Mouse (Mus musculus) NIH3T3 (cell line): ENCODE results near the gene Plekha7.
"Not testable (repeated sequence)": the region's sequence is repeated elsewhere in the genome, so short reads cannot be mapped to it uniquely, and the experiment has no call there.

ENCODE experiments used
- DNase-seq: peaks from one replicate; pipeline ENCODE4 v3.0.0-alpha.2; 2012; ENCODE audit warnings: low read depth

Gene Plekha7

DNA sequence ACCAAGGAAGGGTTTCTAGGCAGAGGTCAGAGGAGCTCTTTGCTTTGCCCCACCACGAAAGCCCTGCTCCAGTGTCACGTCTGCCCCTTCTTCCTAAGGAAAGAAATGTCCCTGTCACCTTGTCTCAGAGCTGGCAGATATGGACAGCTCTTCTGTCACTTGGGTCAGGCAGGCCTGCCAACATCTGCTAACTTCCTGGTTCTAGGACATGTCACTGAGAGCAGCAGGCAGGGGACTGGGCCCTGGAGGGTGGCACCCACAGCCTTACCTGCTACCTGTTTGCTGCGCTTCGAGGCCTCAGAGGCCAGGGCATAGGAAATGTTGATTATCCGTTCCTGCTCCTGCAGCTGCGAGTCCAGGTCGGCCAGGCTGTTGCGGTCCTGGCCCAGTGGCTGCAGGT, 179.9 kb downstream of the Plekha7 start:
- DNase-seq: no peak

DNA sequence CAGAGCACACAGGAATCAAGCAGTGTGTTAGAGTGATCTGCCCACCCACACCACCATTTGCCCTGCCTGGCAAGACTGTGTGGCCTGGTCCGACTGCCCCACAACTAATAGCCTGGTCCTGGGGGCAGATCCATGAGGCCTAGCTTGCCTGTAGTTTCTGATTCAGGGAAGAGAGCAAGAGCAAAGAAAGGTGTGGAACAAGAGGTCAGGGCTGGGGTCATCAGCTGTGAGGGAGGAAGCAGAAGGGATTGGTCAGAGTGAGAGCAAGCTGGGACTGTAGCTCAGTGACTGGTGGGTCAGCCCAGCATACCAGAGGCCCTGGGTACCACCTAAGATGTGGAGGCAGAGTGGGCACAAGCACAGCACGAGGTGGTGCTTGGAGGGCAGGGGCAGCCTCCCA, 181.1 kb downstream of the Plekha7 start:
- no peak for DNase-seq

DNA sequence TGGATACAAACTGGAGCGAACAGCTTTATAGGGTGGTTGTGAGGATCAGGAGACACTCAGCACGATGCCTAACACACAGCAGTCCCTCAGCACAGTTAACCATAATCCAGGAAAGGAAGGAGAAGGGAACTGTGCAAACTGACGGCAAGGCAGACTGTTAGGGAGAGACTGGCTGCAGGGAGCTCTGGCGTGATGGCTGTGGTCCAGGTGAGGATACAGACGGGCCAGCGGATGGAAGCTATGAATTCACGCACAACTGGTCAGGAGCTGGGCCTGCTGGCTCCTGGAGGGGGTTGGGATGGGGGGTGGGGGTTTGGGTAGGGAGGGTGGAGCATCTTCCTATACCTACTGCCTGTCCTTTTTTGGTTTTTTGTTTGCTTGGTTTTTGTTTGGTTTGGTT, 182.5 kb downstream of the Plekha7 start:
- DNase-seq: no peak

DNA sequence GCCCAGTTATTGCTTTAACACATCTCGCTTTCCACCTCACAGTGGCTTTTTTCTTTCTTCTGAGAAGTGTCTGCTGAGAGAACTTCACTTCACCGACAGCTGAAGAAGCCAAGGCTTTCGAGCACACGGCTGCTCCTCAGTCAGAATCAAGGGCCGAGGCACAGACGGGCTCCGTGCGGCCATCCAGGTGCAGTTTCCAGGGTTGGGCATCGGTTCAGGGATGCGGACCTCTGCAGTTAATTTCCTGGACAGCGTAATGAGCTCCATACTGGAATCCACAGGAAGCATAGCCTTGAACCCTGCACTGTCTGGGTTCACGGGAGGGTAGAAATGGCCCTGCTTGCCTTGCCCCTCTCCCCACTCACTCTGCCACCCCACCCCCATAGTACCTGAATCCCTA, 184.1 kb downstream of the Plekha7 start:
- DNase-seq: no peak

DNA sequence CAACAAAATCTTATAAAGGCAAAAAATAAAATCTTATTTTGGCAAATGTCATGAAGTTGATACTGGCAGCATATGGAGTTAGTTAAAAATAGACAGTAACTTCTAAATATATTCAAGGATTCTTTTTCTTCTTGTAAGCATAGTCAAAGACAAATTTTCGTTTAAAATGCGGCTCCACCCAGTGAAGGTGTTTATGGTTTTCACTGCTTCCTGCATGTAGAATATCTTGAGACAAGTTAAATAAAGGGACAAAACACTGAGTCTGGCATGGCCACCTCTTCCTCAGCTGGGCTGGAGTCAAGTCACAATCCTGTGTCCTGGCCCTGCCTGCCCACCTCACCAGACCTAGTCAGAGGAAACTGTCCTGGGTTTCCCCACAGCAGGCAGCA, 184.6 kb downstream of the Plekha7 start:
- DNase-seq: no peak

DNA sequence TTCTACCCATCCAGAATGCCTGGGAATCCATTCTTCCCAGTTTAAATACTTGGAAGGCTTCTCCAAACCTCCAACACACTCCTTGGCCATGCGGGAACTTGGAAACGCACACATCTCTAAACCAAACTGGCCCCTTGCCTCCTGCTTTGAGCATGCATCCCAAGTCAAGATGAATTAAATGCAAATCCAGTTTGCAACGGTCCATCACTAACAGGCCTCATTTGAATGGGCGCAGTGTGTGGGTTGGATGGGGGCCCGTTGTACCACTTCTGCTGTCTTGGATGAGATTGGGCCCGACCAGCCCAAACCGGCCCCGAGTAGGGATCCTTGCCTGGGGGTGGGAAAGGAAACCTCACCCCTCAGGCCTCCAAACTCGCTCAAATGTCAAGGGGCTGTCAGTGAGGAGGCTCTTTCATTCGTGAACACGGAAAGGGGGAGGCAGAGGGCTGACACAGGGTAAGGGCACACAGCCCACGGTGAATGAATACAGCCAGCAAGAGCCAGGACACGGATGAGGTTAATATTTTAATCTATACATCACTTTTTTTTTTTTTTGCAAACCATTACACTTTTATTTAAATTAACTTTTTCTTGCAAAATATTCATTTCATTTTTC, 185.1 kb downstream of the Plekha7 start:
- DNase-seq: no peak

DNA sequence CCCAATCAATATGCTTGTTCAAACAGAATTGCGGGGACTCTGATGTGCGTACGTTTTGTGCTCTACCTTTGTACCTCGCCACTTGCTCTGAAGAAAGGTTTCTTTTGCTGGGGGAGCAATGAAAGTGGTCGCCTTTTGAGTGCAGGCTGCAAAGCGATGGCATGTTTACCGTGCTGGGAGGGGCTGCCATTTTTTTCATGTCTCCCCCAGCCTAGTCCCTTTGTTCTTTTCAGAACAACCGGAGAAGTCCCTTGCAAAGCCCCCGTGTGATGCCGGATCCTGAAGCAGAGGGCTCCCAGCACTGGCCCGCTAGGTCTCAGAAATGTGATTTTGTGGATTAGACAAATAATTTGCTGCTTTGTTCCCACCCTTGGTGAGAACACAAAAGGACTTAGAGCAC, 187.0 kb downstream of the Plekha7 start:
- DNase-seq: no peak

DNA sequence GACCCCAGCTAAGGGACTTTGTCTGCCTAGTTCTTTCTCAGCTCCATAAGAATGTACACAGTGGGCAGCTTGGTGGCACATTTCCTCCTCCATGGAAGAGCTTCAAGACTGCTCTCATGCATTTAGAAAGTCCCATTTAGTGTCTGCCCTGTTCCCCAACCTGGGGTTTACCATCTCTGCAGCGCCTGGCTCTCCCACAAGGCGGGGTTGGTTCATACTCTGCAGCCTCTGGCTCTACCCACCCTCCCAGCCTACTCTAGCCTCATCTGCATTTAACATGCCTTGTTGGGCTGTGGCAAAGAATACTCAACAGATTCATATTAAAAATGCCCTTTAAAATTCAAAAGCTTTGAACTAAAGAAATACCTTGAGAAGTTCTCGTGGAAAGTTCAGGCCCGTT, 187.4 kb downstream of the Plekha7 start:
- no peak for DNase-seq

DNA sequence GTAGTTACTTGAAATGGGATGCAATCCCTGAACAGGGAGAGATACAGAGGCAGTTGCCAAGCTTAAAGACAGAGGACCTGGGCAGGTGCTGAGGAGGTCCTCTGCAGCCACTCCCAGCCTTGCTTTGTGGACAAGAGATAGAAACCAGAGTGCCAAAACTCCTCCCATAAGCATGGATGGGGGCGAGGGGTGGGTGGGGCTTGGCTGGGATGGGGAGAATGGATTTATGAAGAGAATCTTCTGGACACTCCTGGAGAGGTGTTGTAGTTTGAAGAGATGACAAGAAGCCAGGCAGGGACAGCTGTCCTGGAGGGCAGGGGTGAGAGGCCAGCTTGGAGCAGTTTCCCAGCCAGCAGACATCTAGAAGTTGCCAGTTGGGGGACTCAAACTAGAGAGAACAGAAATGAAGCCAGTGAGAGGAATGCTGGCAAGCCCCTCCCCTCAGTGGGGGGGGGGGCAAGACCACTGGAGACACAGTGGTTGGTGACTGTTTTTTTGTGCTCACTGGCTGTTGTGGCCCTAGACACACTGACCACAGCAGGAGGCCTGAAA, 188.8 kb downstream of the Plekha7 start:
- DNase-seq: no peak

DNA sequence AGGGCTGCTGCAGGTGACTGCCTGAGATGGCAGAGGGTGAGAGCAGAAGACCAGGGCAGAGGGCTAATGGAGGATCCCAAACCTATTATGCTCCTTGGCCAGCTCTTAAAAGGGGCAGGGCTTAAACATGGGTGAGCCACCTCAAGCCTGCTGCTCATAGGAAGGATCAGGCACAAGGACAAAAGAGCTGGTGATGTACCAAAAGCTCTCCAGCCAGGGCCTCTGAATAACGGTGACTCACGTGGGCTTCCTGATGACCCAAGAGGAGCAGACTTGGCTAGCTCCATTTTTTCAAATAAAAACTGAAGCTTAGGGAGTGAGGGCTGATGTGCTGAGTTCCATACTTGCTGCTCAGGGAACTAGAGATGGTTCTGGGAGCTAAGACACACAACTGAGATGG, 192.2 kb downstream of the Plekha7 start:
- peak; percentile 27 for DNase-seq

DNA sequence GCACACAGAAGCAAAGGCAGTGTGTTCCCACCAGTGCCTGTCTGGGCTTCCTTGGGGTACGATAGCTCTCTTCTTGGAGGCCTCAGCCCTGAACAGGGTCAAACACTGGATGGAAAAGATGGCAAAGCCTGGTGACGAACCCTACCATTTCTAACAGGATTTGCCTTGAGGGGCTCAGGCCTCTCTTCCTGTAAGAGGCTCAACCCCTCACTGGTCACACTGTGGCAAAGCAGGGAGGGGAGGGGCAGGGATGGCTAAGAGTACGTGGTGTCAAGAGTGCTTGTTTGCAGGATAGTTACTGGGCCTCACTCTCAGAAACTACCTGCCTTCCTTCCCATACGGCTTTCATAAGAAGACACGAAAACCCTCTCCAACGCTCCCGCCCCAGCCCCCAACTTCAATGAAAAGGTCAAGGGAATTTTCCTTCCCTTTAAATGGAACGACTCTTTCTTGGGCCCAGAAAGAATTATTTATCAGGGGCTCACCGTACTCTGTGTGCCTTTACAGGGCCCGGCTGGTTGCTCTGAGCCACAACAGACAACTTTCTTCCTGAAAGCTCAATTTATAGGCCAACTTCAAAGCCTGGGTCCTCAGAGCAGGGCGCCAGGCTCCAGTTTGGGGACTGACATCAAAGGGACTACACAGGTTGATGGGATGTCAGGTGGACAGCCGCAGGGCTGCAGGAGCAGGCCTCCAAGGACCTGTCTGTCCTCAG, 192.8 kb downstream of the Plekha7 start:
- DNase-seq: no peak

DNA sequence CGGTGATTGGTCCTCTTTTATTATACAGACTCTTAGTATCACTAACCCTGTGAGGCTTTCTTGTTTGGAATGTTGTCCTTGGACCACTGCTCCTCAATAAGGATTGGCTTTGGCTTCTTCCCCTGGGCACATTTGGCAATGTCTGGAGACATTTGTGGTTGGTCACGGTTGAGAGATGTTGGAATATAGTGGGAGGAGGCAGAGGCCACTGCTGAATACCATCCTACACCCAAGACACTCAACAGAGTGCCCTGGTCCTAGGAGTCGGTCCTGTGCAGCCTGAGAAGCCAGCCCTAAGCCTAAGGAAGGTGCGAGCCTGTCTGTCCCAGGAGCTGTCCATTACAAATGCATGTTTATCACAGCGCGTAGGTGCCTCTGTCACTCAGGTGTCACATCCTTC, 196.6 kb downstream of the Plekha7 start:
- DNase-seq: no peak

DNA sequence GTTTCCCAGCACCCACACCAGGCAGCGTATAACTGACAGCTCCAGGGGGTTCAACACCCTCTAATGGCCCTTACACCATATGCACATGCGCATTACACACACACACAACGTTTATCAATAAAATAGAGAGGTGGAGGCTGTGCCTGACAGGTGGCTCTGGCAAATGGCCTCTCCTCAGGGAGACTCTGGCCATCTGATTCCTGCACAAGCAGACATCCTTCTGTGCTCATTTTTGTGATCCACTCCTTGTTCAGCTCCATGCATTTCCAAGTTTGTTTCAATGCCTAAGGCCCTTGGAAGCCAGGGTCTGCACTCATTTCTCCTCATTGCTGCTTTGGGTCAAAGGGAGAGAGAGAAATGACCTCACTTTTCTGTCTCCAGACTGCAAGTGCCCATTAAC, 197.5 kb downstream of the Plekha7 start:
- DNase-seq: no peak

DNA sequence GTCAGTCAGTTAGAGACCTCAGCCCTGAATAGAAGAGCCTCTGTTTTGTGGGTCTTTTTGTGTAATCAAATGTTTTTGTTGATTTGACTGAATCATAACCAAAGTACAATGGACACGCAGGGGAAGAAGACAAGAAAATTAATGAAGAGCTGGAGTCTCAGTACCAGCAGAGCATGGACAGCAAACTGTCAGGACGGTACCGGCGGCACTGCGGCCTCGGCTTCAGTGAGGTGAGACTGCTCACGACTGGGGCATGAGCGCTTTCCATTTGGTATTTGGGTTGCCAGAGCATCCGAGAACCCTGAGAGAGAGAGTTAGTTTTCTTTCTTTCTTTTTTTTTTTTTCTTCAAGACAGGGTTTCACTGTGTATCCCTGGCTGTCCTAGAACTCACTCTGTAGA, 205.1 kb downstream of the Plekha7 start:
- no peak for DNase-seq

DNA sequence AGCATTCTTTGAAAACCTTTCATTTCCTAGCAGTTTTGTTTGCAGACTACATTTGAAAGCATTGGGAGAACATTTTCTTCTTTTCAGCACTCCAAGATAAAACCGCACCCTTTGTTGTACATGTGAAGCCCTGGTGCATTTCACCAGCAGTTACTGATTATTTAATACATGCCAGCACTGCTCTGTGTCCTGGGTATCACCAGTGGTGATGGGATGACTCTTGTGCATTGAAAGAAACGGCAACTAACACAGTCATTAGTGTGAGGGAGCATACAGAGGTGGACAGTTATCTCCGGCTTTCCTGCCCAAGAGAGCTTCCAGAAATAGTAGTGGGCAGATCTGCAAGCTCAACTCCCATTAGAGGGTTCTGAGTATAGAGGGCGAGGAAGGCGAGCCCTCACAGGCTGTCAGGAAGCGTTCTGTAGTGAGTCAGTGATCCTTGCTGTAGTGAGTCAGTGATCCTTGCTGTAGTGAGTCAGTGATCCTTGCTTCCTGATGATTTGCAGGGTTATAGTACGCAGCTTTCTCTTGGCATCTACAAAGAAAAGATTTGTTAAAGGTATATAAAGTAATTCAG, 208.1 kb downstream of the Plekha7 start:
- peak; percentile 76 for DNase-seq

DNA sequence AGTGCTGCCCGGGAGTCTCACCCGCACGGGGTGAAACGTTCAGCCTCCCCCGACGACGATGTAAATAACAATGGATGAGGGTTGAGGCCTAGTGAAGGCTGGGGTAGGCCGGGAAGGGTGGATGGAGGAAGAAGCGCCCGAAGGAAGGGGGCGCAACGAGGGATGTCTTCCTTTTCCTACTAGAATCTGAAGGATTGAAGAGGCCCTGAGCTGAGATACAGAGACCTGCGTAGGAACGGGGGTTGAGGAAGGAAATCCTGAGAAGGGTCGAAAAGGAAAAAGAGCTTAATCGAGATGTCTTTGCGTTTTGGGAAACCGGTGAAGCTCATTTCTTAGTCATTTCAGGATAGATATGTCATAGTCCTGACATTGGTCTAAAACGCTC, 214.7 kb downstream of the Plekha7 start:
- peak; percentile 80 for DNase-seq

DNA sequence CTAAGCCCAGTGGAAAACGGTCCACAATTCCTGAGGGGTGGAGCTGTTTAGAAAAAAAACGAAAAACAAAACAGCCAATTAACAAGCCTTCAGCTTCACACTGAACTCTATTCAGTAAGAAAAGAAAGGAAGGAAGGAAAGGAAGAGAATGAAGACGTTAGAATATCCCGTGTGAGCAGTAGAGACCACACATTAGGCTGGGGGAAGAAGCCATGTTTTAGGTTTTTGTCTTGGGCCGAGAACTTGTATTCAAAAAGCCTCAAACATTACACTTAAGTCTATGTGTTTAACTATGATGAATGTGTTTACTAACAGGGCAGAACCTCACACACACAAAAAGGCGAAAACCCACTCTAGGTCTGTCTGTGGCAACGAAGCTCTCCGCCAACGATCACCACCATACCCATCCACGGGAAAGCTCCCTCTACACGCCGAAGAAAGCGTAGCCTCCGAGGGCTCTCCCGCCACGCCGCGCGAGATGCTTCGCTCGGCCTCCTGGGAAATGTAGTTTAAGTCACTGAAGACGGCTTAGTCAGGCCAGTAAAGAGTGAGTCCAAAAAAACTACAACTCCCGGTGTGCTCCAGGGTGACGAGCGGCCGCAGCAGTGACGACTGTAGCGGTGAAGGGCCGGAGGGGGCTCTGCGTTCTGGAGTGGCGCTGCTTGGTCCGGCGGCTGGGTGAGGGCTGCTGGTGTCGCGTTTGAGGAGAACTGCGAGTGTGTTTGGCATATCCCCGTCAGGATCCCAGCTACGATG, 215.3 kb downstream of the Plekha7 start:
- peak; percentile 96 for DNase-seq

DNA sequence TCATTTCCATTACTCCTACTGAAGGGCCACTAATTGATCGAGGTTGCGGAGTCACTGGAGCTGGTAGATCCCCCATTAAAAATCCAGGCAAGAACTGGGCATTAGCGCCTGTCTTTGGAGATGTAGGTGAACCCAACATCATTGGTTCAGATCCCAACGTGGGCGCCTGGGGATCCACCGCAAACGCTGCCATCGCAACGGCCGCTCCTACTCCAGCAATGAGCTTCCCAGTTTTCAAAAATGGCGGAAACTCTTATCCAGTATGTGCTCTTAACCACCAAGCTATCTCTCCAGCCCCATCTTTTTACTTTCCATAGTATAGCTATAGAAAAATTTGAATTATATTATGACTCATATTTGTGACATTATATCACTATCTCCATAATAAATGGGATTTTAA, 223.8 kb downstream of the Plekha7 start, which contains the start of gene Gm4353:
TSS of gene Gm4353 (minus strand) at position 270 of the 400 bp plus-strand sequence.
- not testable (repeated sequence) for DNase-seq
